Mouse (Mus musculus) 3134 (cell line): ENCODE measurements at regions not wholly inside any gene's neighbourhood (a gene's known extent, or its start where the extent isn't known, plus 50 kb on each side); places are given as distances from the start of the nearest gene placed in this dataset.

Experiments
- DNase-seq: peaks from one replicate; pipeline ENCODE4 v3.0.0-alpha.2; 2011; ENCODE audit warnings: low spot score; ENCODE audit not compliant: insufficient read length; ENCODE audit errors: extremely low read depth

- no peak for DNase-seq
Observed at GRCm38 (mm10) chr8:126692263-126692662, 98.5 kb upstream of the Irf2bp2 start.

DNA sequence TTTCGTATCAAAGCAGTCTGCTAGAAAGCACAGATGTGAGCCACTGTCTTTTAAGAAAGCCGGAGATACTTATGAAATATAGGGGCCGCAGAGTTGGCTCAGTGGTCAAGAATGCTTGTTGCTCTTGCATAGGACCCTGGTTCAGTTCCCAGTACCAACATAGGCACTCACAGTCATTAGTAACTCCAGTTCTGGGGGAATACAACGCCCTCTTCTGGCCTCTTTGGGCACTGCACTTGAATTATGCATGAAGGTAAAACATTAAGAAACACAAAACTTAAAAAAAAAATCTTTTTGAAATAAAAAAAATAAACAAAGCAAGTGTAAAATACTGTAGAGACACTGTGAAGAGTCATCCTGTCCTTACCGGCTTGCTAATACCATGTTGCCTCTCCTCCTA, 94.7 kb upstream of the Irf2bp2 start:
- no peak for DNase-seq

GRCm38 (mm10) chr8:126688014-126688413, 94.2 kb upstream of the Irf2bp2 start:
- DNase-seq = no peak

- DNase-seq = peak; percentile 71
Observed at GRCm38 (mm10) chr8:126686827-126687226, 93.0 kb upstream of the Irf2bp2 start.

DNA sequence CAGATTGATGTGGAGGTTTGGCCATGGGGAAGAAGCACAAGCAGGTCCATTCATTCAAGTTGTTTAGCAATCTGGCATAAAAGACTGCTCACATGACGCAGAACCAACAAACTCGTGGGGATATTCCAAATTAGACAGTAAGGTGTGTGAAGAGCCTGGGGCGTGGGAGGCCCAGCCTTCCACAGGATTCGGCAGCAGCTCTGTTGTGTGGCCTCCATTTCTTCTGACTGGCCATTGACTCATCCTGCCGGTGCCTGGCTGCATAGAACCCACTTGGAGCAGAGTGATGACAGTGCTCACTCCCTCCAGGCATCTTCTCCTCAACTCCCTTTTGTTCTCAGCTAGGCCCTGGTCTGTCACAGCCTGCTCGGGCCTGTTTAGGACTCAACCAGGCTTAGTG, 91.6 kb upstream of the Irf2bp2 start:
- DNase-seq = peak; percentile 63

DNA sequence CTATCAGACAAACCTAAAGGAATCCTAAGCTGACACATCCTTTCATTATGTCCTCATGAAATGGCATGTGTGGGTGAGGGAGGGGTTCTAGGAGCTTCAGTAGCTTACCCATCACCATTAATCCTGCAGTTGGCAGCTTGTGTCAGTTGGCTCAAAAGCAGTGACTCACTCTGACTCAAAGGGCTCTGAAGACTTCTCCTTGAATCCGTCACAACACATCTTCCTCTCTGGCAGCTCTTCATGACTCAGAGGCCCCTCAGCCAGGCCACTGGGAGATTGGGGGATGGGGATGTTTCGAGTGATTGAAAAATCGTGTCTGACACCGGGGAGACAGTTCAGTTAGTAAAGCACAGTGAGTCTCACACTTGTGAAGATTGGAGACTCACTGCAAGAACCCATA, 90.2 kb upstream of the Irf2bp2 start:
- DNase-seq = peak; percentile 68

- no peak for DNase-seq
Observed at GRCm38 (mm10) chr8:126683555-126683947, 89.8 kb upstream of the Irf2bp2 start.

GRCm38 (mm10) chr8:126682817-126683554, 89.2 kb upstream of the Irf2bp2 start:
- no peak for DNase-seq

DNA sequence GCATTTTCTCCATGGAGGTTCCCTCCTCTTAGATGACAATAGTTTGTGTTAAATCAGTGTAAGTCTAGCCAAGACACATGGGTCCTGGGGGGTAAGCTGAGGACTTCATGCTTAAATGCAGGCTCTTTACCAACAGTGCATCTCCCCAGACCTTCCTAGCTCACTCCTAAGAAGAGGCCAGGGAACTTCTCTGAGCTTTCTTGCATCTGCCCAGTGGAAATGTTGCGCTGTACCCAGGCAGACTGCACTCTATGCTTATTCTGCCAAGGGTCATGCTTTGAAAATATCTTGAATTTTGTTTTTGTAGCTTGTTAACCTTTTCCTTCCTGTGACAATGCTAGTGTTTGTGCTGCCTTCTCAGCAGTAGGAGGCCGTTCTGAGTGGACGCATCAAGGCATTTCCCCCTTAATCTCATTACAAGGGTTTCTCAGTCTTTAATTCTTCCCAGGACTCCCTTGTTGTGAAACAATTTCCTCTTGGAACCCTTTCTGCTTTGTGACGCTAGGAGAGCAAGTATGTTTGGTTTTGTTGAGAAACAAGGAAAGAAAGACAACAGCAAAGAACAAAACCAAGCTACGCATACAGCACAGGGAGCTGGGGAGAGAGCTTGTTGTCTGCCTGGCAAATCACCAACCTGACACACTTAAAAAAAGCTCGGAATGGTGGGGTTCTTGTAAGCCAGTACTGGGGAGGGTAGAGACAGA, 88.3 kb upstream of the Irf2bp2 start:
- no peak for DNase-seq

DNA sequence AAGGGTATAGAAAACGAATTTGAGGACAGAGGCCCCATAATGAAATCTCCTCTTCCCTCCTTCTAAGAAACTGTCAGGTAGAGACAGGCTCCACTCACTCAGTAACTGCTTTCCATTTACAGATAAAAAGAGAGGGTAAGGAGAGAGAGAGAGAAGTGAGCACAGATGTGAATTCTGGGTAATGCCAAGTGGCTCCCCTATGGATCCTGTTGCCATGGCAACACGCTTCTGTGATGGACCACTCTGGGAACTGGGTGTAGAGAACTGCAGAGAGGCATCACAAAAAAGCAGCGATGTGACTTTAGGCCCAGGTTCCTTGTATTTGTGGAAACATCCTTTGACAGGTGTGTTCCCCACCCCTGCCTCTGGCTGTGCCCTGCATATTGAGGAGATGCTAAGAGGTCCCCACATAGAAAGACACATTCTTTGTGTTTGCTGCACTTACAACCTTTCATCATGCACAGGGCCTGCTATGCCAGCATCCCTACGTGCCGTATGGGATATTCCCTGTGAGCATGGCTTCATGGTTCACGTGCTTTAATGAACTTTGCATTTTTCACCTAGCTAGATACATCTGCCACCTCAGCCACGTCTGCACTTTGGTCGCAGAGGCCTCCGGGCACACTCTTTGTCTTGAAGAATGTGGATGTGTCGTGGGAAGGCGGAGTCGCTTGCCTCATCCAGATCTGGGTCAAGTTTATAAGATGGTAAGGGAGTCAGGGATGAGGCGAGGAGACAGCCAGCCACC, 84.4 kb upstream of the Irf2bp2 start:
- no peak for DNase-seq

DNA sequence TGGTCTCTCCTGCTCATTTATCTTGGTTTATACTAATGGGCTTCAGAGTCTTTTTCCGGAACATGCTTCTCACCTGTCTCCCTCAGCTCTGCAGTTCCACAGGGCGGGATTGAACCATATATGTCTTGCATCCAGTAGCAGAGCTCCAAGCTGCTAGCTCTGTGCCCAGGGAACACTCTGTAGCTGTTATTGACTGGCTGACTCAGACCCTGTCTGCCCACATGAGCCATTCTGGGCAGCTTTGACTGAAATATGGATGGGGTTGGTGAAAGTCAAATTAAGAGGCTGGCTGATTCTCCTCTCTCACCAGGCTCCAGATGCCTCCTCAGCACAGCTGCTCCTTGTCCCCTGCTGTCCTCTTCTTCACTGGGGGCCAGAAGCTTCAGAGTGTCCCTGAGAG, 81.4 kb upstream of the Irf2bp2 start:
- no peak for DNase-seq

DNA sequence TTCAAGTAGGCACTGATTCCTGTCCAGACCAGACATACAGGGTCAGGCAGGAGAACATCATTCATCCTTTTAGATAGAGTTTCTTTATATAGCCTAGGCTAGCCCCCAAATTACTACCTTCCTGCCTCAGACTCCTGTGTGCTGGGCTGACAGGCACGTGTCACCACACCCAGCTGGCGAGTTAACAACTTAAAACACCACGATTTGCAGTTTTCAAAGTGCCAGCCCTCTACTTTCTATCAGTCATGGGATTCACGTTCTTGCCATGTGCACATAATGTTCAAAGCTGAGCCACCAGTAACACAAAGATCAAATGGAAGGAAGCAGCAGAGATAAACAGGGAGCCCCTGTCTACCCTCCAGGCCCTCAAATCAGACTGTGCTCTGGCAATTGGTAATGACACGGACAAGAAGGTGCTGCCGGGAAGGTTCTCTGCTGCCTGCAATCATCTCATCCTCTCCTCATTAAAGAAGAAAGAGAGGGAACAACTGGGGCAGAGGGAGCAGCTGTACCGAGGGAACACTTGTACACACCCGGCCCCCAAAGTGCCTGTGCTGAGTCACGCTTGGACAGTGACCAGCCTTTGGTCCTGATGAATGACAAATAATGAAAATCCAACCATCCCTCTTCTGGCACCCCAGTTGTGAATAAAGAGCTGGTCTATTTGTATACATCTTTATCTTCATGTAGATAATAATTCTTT, 79.4 kb upstream of the Irf2bp2 start:
- DNase-seq = no peak

GRCm38 (mm10) chr8:126671594-126671993, 77.8 kb upstream of the Irf2bp2 start:
- DNase-seq = no peak

DNA sequence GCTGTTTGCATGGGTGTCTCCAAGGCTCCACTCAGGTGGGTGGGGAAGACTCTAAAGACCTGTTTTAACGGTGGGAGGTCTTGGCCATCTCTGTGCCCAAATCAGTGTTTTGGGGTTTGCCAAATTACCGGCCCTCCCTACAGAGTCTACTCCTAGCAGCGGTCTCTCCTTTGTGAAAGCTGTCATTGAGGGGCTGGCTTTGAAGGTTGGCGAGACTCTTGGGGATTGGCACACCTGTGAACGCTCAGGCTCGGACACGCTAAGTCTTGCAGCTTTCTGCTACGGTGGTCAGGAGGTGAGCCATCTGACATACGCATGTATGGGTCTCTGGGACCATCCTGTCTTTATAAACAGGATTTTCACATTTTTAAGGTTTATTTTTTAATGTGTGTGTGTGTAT, 76.1 kb upstream of the Irf2bp2 start:
- no peak for DNase-seq

DNA sequence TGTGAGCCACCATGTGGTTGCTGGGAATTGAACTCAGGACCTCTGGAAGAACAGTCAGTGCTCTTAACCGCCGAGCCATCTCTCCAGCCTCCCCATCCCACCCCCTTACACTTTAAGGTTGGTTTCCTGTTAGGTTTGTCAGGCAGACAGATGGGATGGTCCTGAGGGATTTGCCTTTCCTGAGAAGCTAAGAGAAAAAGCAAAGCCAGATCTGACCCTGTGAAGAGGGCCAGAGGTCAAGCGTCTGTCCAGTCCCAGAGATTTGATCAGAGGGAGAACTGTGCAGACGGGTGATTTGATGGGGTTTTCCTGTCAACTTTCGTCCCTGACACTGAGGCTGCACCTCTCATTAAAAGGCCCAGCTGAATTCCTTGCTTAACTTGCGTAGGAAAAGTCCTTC, 75.4 kb upstream of the Irf2bp2 start:
- no peak for DNase-seq

- no peak for DNase-seq
Observed at GRCm38 (mm10) chr8:126668657-126669025, 74.9 kb upstream of the Irf2bp2 start.

DNA sequence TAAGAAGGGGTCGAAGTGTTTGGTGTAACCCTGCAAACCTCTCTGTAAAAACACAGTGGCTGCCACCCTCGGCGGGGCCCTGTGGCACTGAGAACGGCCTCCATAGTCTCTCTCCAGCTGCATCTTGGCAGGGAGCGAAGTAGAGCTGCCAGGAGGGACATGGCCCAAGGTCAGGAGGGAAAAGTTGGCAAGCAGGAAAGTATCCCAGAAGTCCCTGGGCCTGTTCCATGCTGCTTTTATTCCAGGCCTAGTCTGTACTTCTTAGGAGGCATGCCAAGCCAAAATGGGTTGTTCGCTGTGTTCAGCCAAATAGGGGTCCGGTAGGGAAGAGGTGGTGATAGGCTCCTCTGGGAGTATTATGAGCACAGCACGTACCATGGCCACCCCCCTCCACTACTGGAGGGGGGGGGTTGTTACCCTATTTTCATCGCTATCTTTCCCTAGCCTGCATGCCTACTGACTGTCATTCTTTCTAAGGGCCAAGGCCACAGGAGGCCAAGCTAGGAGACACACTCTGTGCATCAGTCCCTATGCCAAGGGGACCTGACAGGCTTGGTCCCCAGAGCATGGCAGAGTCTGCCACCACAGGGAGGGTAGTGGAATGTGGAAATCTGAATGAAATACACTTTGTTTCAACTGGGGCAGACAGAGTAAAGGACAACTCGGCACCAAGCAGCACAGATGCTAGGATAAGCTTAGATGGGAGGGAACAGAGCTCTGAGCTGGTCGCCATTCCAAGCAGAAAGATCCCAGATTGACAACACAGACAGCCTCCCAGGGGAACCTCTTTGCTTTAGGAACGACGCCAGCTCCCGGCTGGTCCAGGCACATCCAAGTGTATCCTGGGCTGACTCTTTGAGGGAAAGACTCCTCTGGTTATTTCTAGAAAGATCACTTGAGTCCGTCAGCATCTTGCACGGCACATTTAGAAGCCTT, 74.2 kb upstream of the Irf2bp2 start:
- DNase-seq = peak; percentile 81

- no peak for DNase-seq
Observed at GRCm38 (mm10) chr8:126667086-126667720, 73.4 kb upstream of the Irf2bp2 start.

GRCm38 (mm10) chr8:126666327-126667085, 72.7 kb upstream of the Irf2bp2 start:
- DNase-seq = peak; percentile 96
